Mouse (Mus musculus) frontal cortex, adult (tissue): ENCODE measurements at regions not wholly inside any gene's neighbourhood (a gene's known extent, or its start where the extent isn't known, plus 50 kb on each side); places are given as distances from the start of the nearest gene placed in this dataset.

Source experiments
- ATAC-seq: cut with Nextera tagmentation; 2 replicates; pipeline ENCODE4 v1.9.2; 2017; ENCODE audit warnings: mild to moderate bottlenecking, moderate library complexity, mixed read lengths; ENCODE audit not compliant: low TSS enrichment

DNA sequence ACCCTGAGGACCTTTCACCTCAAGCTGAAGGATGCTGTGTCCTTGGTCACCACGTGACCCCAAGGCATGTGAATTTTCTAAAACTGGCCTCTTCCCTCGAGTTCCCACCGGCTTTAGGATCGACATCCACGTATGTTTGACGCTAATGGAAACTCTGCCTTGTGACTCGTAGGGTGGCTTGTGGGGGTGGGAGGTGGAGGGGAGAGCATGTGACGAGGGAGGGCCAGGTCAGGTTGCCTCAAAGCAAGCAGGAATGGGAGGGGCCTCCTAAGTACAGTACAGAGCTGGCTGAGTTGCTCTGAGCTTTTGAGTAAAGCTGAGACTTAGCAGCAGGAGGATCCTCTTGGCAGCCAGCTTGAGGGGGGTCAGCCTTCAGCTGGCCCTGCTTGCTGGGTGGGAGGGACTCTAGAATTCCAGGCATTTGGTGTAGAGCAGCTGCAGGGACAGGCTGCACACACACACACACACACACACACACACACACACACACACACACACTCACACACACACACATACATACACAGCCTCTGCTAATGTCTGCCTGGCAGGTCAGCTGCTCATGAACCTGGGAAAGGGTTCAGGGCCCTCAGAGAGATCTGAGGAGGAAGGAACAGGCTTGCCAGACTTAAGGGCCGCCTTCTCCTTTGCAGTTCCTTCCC lies 78.5 kb downstream of the Sik1 start:
- ATAC-seq: no peak

DNA sequence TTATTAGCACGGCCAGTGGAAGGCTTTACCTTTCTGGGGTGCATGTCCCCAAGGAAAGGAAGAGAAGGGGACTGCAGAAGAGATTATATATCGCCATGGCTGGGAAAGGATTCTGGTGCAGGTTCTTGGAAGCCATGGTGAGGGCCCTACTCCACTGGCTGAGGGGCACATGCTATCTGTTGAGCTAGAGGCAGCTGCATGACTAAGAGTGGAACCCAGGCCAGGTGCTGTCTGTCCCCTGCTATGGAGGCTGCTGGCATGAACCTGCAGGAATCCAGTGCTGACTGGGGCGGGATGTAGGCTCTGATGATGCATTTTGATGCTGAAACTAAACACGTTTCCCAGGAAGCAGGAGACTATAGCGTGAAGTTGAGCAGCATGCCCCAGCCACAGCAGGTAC lies 77.9 kb downstream of the Sik1 start:
- ATAC-seq: no peak

DNA sequence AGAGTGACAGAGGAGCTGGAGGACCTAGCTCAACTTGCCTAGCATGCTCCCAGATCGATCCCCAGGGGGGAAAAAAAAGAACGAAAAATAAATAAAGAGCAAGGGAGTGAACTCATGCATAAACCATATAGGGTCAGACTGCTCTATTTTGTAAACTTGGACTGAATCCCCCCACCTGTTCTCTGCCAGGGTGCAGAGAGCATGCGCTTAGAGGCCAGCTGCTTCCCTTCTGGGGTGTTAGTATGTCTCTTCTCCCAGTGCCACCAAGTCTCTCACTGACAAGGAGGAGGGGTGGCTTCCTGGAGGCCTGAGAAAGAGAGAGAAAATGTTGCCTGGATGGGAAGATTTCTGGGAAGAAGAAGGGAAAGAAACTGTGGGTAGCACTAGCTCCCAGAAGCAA lies 76.1 kb downstream of the Sik1 start:
- ATAC-seq: no peak

- no peak for ATAC-seq
Observed at GRCm38 (mm10) chr17:31782251-31782650, 73.4 kb downstream of the Sik1 start.

DNA sequence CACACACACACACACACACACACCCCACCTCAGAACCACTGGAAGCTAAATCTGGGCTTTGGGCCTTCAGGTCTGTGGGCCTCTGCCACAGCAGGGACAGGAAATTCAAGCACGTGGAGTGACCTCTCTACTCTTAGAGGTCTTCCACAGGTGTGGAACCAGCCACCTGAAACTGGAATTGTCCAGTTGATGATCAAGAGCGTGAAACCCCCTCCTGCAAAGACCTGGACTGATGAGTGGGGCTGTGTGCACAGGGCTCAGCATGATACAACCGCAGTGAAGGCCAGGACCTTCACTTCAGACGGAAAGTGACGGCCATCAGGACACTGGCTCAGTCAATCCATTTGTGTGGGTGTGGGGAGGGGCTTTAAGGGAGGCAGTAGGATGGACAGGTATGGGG lies 72.5 kb downstream of the Sik1 start:
- no peak for ATAC-seq

GRCm38 (mm10) chr17:31788316-31788715 lies 67.3 kb downstream of the Sik1 start:
- ATAC-seq: no peak

GRCm38 (mm10) chr17:31789068-31789583 lies 66.5 kb downstream of the Sik1 start:
- no peak for ATAC-seq

DNA sequence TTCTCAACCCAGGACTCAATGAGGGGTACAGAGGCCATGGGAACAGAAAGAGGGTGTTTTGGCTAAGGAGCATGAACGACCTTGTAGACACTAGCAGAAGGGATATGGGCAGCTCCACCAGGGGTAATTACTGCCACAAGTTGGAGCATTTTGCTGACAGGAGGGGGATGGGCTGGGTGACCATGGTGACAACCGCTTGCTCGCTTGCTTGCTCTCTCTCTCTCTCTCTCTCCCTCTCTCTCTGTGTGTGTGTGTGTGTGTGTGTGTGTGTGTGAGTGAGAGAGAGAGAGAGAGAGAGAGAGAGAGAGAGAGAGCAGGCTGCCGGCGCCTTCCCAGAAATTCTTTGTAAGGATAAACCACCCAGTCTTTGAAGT lies 65.7 kb downstream of the Sik1 start:
- no peak for ATAC-seq

- peak; percentile 57; the same call in 1 of the 2 replicates for ATAC-seq
Observed at GRCm38 (mm10) chr17:31790280-31791063, 65.1 kb downstream of the Sik1 start.

DNA sequence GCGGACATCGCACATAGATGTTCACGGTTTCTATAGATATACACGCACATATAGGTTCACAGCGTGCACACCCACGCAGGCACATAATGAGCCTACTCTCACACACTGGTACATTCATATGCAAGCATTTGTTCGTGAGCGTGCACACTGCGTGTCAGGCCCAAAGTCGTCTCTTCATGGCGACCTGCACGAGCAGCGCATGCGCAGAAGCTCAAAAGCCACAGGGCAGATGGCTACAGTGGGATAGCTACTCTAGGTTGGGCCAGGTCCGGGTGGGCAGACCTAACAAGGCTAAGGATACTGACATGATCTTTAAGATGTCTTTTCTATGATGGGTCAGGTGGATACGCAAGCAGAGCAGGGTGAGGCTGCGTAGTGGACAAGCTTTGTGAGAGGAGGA lies 63.9 kb downstream of the Sik1 start:
- no peak for ATAC-seq

DNA sequence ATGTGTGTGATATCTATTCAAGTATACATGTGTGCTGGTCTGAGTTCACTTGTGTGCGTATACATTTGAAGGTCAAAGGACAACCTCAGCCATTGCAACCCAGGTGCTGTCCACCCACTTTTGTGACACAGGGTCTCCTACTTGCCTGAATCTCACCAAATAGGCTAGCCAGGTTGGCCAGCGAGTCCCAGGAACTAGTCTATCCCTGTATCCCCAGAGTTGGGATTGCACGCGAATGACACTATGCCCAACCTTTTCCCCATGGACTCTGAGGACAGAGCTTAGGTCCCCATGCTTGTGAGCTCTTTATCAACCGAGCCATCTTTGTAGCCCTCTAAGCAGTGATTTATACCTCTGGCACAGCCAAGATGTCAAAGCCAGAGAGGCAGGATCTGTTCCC lies 62.6 kb downstream of the Sik1 start:
- no peak for ATAC-seq

- 0 out of 2 replicates have a peak, but pooled peaks have one; percentile 34 for ATAC-seq
Observed at GRCm38 (mm10) chr17:31793521-31793920, 62.1 kb downstream of the Sik1 start.

DNA sequence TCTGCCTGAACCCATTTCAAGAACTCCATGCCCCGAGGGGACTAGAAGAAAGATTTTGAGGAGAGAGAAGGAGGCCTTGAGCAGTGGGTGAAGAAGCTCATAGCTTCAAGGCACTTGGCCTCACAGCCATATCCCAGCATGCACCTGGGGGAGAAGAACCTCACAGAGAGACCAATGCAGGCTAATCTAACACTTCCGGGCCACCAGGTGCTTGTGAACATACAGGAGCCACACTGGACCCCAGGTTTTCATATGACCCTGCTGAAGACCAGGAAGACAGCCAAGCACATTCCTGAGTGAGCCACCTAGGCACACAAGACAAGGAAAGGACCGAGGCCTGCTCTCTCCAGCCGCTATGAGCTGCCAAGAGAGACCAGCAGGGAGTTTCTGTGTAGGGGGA lies 61.6 kb downstream of the Sik1 start:
- no peak for ATAC-seq
